Mouse (Mus musculus): ENCODE data around the gene Hepacam.

DNA sequence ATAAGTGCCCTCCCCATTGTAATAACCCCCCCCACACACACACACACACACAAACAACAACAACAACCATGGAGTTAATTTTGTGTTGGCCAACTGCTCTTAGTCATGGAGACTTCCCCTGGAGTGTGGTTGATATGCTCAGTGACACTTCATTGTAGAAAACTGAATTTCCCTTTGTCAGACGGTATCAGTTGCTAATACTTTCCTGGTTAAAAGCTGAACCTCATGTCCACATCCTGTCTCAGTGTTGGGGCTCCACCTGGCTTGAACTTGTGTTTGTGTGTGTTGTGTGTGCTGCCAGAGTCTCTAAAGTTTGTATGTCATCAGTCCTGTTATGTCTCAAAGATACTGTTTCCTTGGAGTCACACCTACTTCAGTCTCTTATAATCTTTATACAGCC, 12.7 kb upstream of the Hepacam start:
- TF ChIP-seq CTCF (IDR thresholded peaks at IDR 0.05; ENCODE audit: control insufficient read depth, insufficient read depth, low read length) (no peak), POLR2A (IDR thresholded peaks at IDR 0.05; ENCODE audit: borderline replicate concordance, control insufficient read depth, low read depth, low read length) (no peak)
